23 mouse cellular contexts compared by ENCODE assay signal in genomic region chr15:80350431-80350830, GRCm38 (mm10).
DNase-seq lines count a peak whose midpoint lies in the region; ATAC-seq lines count a peak whose summit lies in the region.
"Had no signal": no experiment of that assay in that cellular context is flagged by ENCODE, and none has a peak within 500 bp of the region (broad histone marks: within the 10 kb centered on the region; RNA-seq: fewer than 3 reads in every experiment).

No protein-coding gene starts in this region.

- H3K4me1 ChIP-seq in forebrain, embryonic 10.5 days = no peaks in the 10 kb centered on the region
- H3K4me1 ChIP-seq in forebrain, embryonic 11.5 days (replicated peaks; ENCODE audit: control insufficient read depth, insufficient read depth, low read length) = no peaks in the 10 kb centered on the region
- H3K4me1 ChIP-seq in stomach, embryonic 15.5 days = no peaks in the 10 kb centered on the region
- H3K4me1 ChIP-seq: forebrain, embryonic 15.5 days; hindbrain, embryonic 10.5 days had no signal

- intact Hi-C loops in left cerebral cortex, postnatal 4 days (cut with DNase I) = no loop called here

- no peak for DNase-seq in forebrain, embryonic 10.5 days (ENCODE audit: extremely low spot score, low spot score)
- no peak for DNase-seq in forebrain, embryonic 11.5 days (ENCODE audit: low spot score)
- DNase-seq in NIH3T3 (ENCODE audit: low read depth) = peak; percentile 88
- DNase-seq in adrenal gland, postnatal 14 days = peak; percentile 73
- no peak for DNase-seq in left cerebral cortex, postnatal 4 days
- DNase-seq in left cerebral cortex, adult 18-20 months (ENCODE audit: low spot score in 2 of 2) = no peak
- no peak for DNase-seq in ovary, postnatal 14 days (ENCODE audit: low spot score)
- DNase-seq: cerebellum, postnatal 14 days; heart, postnatal 10 days; kidney, postnatal 4 days; layer of hippocampus, adult 9-11 months; retina, postnatal 1 day; thymus, adult 18-20 months had no signal

- no peak overlapping the region for H3K9ac ChIP-seq in forebrain, embryonic 11.5 days (ENCODE audit: low read length)
- H3K9ac ChIP-seq in stomach, embryonic 15.5 days = no peak overlapping the region
- H3K9ac ChIP-seq: forebrain, embryonic 15.5 days had no signal

- no peaks in the 10 kb centered on the region for H3K9me3 ChIP-seq in forebrain, embryonic 10.5 days
- no peaks in the 10 kb centered on the region for H3K9me3 ChIP-seq in forebrain, embryonic 11.5 days (ENCODE audit: control insufficient read depth, low read length)
- H3K9me3 ChIP-seq in stomach, embryonic 15.5 days = no peaks in the 10 kb centered on the region
- H3K9me3 ChIP-seq: forebrain, embryonic 15.5 days; heart, embryonic 10.5 days; midbrain, embryonic 10.5 days had no signal

- H3K4me2 ChIP-seq in forebrain, embryonic 11.5 days (ENCODE audit: low read depth, low read length, severe bottlenecking) = no peak overlapping the region
- H3K4me2 ChIP-seq in stomach, embryonic 15.5 days = no peak overlapping the region
- H3K4me2 ChIP-seq: forebrain, embryonic 15.5 days had no signal

- 84% methylated on average over 5 of the region's 5 CpGs for WGBS in forebrain, embryonic 10.5 days
- WGBS in forebrain, embryonic 11.5 days = 84% methylated on average over 5 of the region's 5 CpGs
- 65% methylated on average over 5 of the region's 5 CpGs for WGBS in stomach, embryonic 15.5 days

- no peaks in the 10 kb centered on the region for H3K36me3 ChIP-seq in forebrain, embryonic 10.5 days (replicated peaks)
- H3K36me3 ChIP-seq in forebrain, embryonic 11.5 days (ENCODE audit: control insufficient read depth, insufficient read depth, low read length) = no peaks in the 10 kb centered on the region
- no peaks in the 10 kb centered on the region for H3K36me3 ChIP-seq in stomach, embryonic 15.5 days
- H3K36me3 ChIP-seq: forebrain, embryonic 15.5 days; heart, embryonic 10.5 days; hindbrain, embryonic 10.5 days; midbrain, embryonic 10.5 days had no signal

- no peak for ATAC-seq in forebrain, embryonic 11.5 days (replicated peaks; ENCODE audit: low FRiP score)
- ATAC-seq in stomach, embryonic 15.5 days (ENCODE audit: insufficient read depth, low FRiP score, low read depth) = 0 out of 2 replicates have a peak, but pooled peaks have one; percentile 10
- ATAC-seq: CD4-positive, CD25-positive, alpha-beta regulatory T cell, adult 4 months; forebrain, embryonic 15.5 days; hindbrain, embryonic 16.5 days; intestine, embryonic 16.5 days; lung, postnatal 0 days had no signal

- no peaks in the 10 kb centered on the region for H3K27me3 ChIP-seq in forebrain, embryonic 10.5 days (ENCODE audit: poor library complexity, severe bottlenecking)
- no peaks in the 10 kb centered on the region for H3K27me3 ChIP-seq in forebrain, embryonic 11.5 days (ENCODE audit: control insufficient read depth, insufficient read depth, low read length)
- no peaks in the 10 kb centered on the region for H3K27me3 ChIP-seq in stomach, embryonic 15.5 days (replicated peaks)
- H3K27me3 ChIP-seq: forebrain, embryonic 15.5 days had no signal

- H3K27ac ChIP-seq in forebrain, embryonic 10.5 days = 0 out of 2 replicates have a peak overlapping the region, but pooled peaks have one; percentile 4
- H3K27ac ChIP-seq in forebrain, embryonic 11.5 days (ENCODE audit: low read depth, low read length) = no peak overlapping the region
- H3K27ac ChIP-seq in stomach, embryonic 15.5 days = no peak overlapping the region
- H3K27ac ChIP-seq: forebrain, embryonic 15.5 days; heart, embryonic 10.5 days; hindbrain, embryonic 10.5 days; left cerebral cortex, adult 2 months; midbrain, embryonic 10.5 days had no signal

- no peak overlapping the region for H3K4me3 ChIP-seq in forebrain, embryonic 10.5 days
- H3K4me3 ChIP-seq in forebrain, embryonic 11.5 days (ENCODE audit: low read depth, low read length) = no peak overlapping the region
- H3K4me3 ChIP-seq in stomach, embryonic 15.5 days (replicated peaks) = no peak overlapping the region
- H3K4me3 ChIP-seq: forebrain, embryonic 15.5 days; heart, embryonic 10.5 days; hindbrain, embryonic 10.5 days; left cerebral cortex, adult 2 months; midbrain, embryonic 10.5 days had no signal

Comparison
In these comparisons a context has a peak if more than half of its experiments do, and no peak if none do; other contexts are left out.
1. DNase-seq: peak in NIH3T3 (single experiment) and adrenal gland, postnatal 14 days (single experiment); none in forebrain, embryonic 10.5 days (single experiment), forebrain, embryonic 11.5 days (single experiment), left cerebral cortex, postnatal 4 days (single experiment), left cerebral cortex, adult 18-20 months (0 of 2) and ovary, postnatal 14 days (single experiment).